Mouse (Mus musculus) kidney, embryonic 16.5 days (tissue): ENCODE measurements around the gene Tgfbr3. TPM values are rescaled to one million over a fixed set of nuclear protein-coding genes. Genes with fewer than 3 reads are reported as not detected.

Experiments used
- ATAC-seq: fragments of 200-750 bp; cut with Nextera tagmentation; 2 replicates; pipeline ENCODE4 v1.8.0; 2017; ENCODE audit warnings: moderate TSS enrichment; ENCODE audit not compliant: low FRiP score, low TSS enrichment
- H3K27ac ChIP-seq: fragments of 300-500 bp; sonication (generic); 2 replicates; pipeline ENCODE4 v1.5.1; 2014; ENCODE audit warnings: low read length
- H3K27me3 ChIP-seq: fragments of 300-500 bp; sonication (generic); 2 replicates; pipeline ENCODE4 v1.6.1; 2014; ENCODE audit warnings: low read length, control low read depth, mixed read lengths; ENCODE audit not compliant: insufficient read depth
- H3K36me3 ChIP-seq: fragments of 300-500 bp; sonication (generic); 2 replicates; pipeline ENCODE4 v1.6.1; 2014; ENCODE audit warnings: low read length, control low read depth, mixed read lengths; ENCODE audit not compliant: insufficient read depth
- H3K4me1 ChIP-seq: fragments of 300-500 bp; sonication (generic); 2 replicates; pipeline ENCODE4 v1.6.1; 2014; ENCODE audit warnings: low read length, control low read depth, mixed read lengths; ENCODE audit not compliant: insufficient read depth
- H3K4me2 ChIP-seq: fragments of 300-500 bp; sonication (generic); replicated peaks from 2 replicates; pipeline ENCODE4 v1.6.1; 2014; ENCODE audit warnings: low read depth, low read length
- H3K4me3 ChIP-seq: fragments of 300-500 bp; sonication (generic); 2 replicates; pipeline ENCODE4 v1.5.1; 2014; ENCODE audit warnings: mild to moderate bottlenecking, low read length
- H3K9ac ChIP-seq: fragments of 300-500 bp; sonication (generic); replicated peaks from 2 replicates; pipeline ENCODE4 v1.6.1; 2014; ENCODE audit warnings: low read length
- H3K9me3 ChIP-seq: fragments of 300-500 bp; sonication (generic); 2 replicates; pipeline ENCODE4 v1.6.1; 2016; ENCODE audit warnings: low read length, control low read depth
- WGBS: fragments of 180-500 bp; shearing (Covaris S2); extraction: QIAGEN DNeasy Blood & Tissue Kit; methylation state at CpG from one replicate; pipeline ENCODE4 v1.1.7; 2014; 5-methylcytosine and 5-hydroxymethylcytosine counted together
- polyA plus RNA-seq: library from polyadenylated mRNA; unstranded; fragments of >200 nt; fragmentation: Nextera tagmentation; extraction: Ambion mirVana; gene quantifications from 2 replicates; pipeline ENCODE4 v1.2.1, GENCODE M21; 2015

Gene Tgfbr3
- polyA plus RNA-seq, 1 experiment from 2014 or later, result 17.3 TPM

DNA sequence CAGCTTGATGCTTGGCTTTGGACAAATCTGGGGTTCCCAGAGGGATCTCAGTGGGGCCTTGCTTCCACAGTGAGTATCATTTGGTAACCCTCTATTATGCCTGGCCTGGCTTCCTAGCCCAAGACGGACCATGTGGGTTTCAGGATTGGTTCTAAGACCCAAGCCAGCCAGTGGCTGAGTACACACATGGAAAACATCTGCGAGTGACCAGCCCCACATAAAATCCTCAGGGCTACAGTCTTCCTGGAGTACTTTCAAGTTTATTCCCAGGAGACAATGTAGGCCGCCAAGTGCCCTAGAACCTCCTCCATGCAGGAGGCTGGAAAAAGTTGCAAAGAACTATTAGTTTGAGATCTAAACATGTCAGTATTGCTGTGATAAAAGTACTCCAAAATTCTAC is 172.6 kb downstream of the Tgfbr3 start:
- peak overlapping the region; percentile 56; the same call in 1 of the 2 replicates for H3K27ac ChIP-seq
- WGBS, result 61% methylated on average over 3 of the region's 3 CpGs
- no peak for ATAC-seq

DNA sequence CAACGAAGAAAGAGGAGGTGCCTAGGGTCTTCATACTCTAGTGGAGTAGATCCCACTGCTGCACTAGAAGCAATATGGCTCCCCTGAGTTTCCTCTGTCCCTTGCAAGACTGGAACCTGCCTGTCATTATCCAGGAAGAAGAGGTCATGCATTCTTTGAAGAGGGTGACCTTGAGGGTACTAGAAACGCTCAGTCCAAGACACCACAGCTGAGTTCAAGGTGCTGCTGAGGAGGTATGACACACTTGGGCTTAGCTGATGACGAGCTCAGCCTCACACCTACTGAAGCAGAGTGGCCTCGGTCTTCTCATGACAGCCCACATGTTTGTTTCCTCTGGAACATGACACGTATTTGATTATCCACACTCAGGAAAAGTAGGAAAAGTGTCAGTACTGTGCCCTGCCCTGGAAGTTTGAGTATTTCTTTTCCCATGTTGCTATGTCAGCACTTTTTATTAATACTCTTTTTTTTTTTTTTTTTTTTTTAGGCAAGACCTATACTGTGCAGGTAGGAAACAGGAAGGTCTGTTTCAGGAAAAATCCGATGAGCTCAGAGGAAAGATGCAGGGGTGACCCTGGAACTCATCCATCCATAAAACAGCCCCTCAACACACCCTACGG is 176.7 kb downstream of the Tgfbr3 start:
- H3K4me3 ChIP-seq, result no peak overlapping the region
- ATAC-seq, result no peak
- peaks cover 36% of the 10 kb centered on the region for H3K4me1 ChIP-seq
- no peaks in the 10 kb centered on the region for H3K9me3 ChIP-seq
- 58% methylated on average over 7 of the region's 7 CpGs for WGBS
- H3K36me3 ChIP-seq, result 0 out of 2 replicates have a peak, but pooled peaks cover 16% of the 10 kb centered on the region
- H3K9ac ChIP-seq, result no peak overlapping the region
- no peak overlapping the region for H3K4me2 ChIP-seq
- H3K27me3 ChIP-seq, result no peaks in the 10 kb centered on the region
- H3K27ac ChIP-seq, result 0 out of 2 replicates have a peak overlapping the region, but pooled peaks have one; percentile 24

More for the DNA sequence above, 172.6 kb downstream of the Tgfbr3 start:
- Histone ChIP-seq H3K27me3 (no peaks in the 10 kb centered on the region), H3K9me3 (no peaks in the 10 kb centered on the region), H3K4me1 (peaks cover 21% of the 10 kb centered on the region), H3K36me3 (peaks cover 20% of the 10 kb centered on the region; the same call in 1 of the 2 replicates), H3K4me3 (no peak overlapping the region), H3K4me2 (no peak overlapping the region), H3K9ac (no peak overlapping the region)

DNA sequence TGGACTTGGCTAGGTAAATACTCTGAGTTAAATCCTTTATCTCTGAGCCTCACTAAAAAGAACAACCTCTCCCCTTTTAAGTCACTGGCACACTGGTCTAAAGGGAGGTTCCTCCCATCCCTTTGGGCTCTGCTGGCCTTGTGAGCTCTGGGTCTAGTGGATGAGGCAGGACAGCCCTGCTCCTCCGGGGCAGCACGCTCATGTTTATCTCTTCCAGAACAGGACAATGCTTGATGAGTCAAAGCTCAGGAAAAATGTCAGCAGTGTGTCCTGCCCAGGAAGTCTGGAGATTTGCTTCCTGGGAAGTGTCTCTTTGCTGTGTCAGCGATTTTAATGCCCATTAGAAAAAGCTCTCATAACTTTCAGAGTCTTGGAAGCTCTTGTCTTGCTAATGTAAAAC is 177.6 kb downstream of the Tgfbr3 start:
- no peak for ATAC-seq

DNA sequence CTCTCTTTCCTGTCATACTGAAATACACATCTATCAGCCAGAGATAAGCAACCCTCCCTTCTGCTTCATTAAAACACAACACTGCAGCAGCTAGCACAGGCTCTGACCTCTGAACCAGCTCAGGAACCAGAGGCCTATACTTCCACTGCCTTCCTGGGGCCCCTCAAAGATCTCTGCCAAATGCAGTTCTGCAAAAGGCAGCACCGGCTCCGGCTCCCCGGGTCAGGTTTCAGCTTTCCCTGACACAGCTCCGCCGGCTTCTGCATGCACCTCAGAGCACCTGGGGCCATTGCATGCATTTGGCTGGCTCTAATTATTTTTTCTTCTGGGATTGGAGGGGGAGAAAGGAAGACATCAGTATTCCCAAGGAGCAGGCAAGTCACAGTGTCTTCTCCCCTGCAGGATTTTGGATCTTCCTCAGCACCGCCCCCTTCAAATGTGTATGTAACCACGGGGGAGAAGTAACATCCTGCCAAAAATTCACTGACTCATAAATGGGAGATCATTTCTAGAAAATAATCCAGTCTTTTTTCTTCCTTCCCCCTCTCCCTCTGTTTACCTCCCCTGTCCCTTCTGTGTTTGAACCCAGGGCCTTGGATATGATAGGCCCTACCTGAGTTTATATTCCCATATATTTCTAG is 178.4 kb downstream of the Tgfbr3 start:
- H3K4me3 ChIP-seq, result no peak overlapping the region
- H3K9ac ChIP-seq, result peak overlapping the region; percentile 20; the same call in 1 of the 2 replicates
- peak; percentile 86 for ATAC-seq
- H3K36me3 ChIP-seq, result 0 out of 2 replicates have a peak, but pooled peaks cover 7% of the 10 kb centered on the region
- H3K9me3 ChIP-seq, result no peaks in the 10 kb centered on the region
- peak overlapping the region; percentile 83 for H3K27ac ChIP-seq
- WGBS, result 10% methylated on average over 7 of the region's 7 CpGs
- 0 out of 2 replicates have a peak overlapping the region, but pooled peaks have one; percentile 16 for H3K4me2 ChIP-seq
- H3K4me1 ChIP-seq, result peaks cover 39% of the 10 kb centered on the region
- H3K27me3 ChIP-seq, result no peaks in the 10 kb centered on the region

More for the DNA sequence above, 177.6 kb downstream of the Tgfbr3 start:
- WGBS, result 53% methylated on average over 3 of the region's 3 CpGs
- no peak overlapping the region for H3K4me3 ChIP-seq
- no peak overlapping the region for H3K9ac ChIP-seq
- no peaks in the 10 kb centered on the region for H3K9me3 ChIP-seq
- H3K36me3 ChIP-seq, result 0 out of 2 replicates have a peak, but pooled peaks cover 12% of the 10 kb centered on the region
- H3K4me2 ChIP-seq, result no peak overlapping the region
- H3K27me3 ChIP-seq, result no peaks in the 10 kb centered on the region
- H3K27ac ChIP-seq, result peak overlapping the region; percentile 63; the same call in 1 of the 2 replicates
- H3K4me1 ChIP-seq, result peaks cover 39% of the 10 kb centered on the region

DNA sequence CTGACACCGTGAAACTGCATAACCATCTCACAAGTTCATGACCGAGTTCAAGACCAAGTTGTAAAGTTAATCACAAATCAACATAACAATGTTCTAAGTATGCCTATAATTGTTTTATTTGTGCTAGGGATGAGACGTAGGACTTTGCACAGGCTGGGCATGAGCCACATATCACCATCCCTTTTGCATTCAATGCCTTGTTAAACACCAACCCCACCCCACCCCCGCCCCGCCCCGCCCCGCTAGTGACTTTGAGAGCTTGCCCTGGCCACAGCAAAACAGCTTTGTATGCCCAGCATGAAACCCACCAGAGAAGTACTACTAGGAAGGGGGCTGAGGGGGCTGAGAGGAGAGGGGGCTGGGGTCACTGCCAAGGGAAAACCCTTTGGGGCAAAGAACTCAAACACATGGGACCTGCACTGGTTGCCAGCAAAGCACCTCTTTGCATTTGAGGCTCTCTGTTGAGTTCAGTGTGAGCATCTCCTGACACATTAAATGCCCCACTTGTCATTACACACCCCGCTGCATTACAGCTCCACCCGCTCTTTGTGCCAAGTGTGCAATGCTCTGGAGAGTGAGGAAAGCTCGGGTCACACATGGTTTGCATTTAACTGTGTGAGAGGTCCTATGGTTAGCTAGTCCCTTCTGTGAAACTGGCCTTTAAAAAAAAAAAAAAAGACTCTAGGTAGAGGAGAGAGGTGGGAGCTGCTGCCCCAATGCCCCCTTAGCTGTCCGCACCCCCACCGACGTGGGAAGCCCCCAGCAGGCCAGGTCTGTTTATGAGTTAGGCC is 179.1 kb downstream of the Tgfbr3 start:
- Histone ChIP-seq H3K9ac (0 out of 2 replicates have a peak overlapping the region, but pooled peaks have one; percentile 20), H3K36me3 (0 out of 2 replicates have a peak, but pooled peaks cover 7% of the 10 kb centered on the region), H3K27ac (peak overlapping the region; percentile 83), H3K4me1 (peaks cover 39% of the 10 kb centered on the region), H3K4me3 (no peak overlapping the region), H3K27me3 (no peaks in the 10 kb centered on the region), H3K9me3 (no peaks in the 10 kb centered on the region), H3K4me2 (0 out of 2 replicates have a peak overlapping the region, but pooled peaks have one; percentile 16)
- 30% methylated on average over 13 of the region's 13 CpGs for WGBS
- peak; percentile 69 for ATAC-seq

DNA sequence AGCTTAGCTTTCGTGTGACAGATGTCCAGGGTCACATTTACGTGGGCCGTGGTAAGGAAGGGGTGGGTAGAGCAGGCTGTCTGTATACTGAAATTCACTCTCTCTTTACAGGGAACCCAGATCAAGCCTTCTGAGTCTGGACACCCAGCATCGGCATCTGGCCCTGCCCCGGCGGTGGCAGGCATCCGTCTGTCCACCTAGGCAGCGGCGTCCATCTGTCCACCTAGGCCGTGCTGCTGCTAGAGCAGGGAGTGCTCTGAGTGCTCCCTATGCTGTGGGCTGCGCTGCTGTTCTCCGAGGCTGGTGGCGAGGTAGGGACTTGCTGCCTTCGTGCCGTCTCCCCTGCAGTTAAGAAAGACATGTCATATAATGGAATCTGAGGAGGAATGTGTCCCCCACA is 180.0 kb downstream of the Tgfbr3 start:
- ATAC-seq, result no peak
- Histone ChIP-seq H3K27ac (0 out of 2 replicates have a peak overlapping the region, but pooled peaks have one; percentile 21), H3K4me1 (peaks cover 39% of the 10 kb centered on the region), H3K9ac (no peak overlapping the region), H3K9me3 (no peaks in the 10 kb centered on the region), H3K4me3 (no peak overlapping the region), H3K36me3 (0 out of 2 replicates have a peak, but pooled peaks cover 7% of the 10 kb centered on the region), H3K27me3 (no peaks in the 10 kb centered on the region), H3K4me2 (no peak overlapping the region)
- 64% methylated on average over 15 of the region's 15 CpGs for WGBS

DNA sequence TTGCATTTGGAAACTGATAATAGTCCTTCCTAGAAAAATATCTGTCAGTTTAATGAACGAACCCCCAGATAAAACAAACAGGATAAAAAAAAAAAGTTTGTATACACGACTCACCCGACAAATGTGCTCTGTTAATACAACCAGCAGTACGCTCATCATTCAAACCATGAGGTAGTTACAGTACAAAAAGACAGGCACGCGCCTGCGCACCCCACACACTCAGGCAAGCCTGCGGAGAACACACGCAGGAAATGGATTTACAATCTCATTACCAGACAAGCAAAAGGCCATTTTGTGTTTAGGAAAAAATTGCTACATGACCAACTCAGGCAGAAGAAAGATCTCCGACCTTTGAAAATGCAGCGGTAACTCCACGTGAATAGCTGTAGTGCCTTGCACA is 182.6 kb downstream of the Tgfbr3 start:
- H3K36me3 ChIP-seq, result 0 out of 2 replicates have a peak, but pooled peaks cover 7% of the 10 kb centered on the region
- 60% methylated on average over 12 of the region's 12 CpGs for WGBS
- no peak overlapping the region for H3K9ac ChIP-seq
- H3K4me3 ChIP-seq, result no peak overlapping the region
- H3K27ac ChIP-seq, result no peak overlapping the region
- ATAC-seq, result no peak
- no peaks in the 10 kb centered on the region for H3K27me3 ChIP-seq
- peaks cover 31% of the 10 kb centered on the region for H3K4me1 ChIP-seq
- H3K4me2 ChIP-seq, result no peak overlapping the region
- no peaks in the 10 kb centered on the region for H3K9me3 ChIP-seq

DNA sequence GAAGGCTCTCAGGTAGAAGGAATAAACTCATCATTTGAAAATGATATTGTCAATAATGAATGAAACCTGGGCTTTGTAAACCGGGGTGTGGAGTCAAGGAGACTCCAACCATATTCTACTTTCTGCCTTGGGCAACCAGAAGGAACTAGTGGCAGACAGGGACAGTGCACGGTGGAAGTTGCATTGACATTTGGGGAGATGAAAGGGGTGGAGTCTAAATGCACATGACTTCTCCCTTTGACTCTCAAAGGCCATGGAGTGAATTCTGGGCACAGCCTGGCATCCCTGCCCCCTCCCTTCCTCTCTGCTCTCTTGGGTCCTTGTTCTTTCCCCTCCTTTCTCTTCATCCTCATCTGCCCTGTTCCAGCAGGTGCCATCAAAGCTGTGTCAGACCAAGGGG is 183.3 kb downstream of the Tgfbr3 start:
- no peaks in the 10 kb centered on the region for H3K9me3 ChIP-seq
- 86% methylated on average over 2 of the region's 2 CpGs for WGBS
- no peaks in the 10 kb centered on the region for H3K27me3 ChIP-seq
- H3K9ac ChIP-seq, result no peak overlapping the region
- H3K4me1 ChIP-seq, result peaks cover 28% of the 10 kb centered on the region
- H3K4me3 ChIP-seq, result no peak overlapping the region
- no peak overlapping the region for H3K4me2 ChIP-seq
- H3K27ac ChIP-seq, result no peak overlapping the region
- 0 out of 2 replicates have a peak, but pooled peaks cover 7% of the 10 kb centered on the region for H3K36me3 ChIP-seq
- no peak for ATAC-seq

DNA sequence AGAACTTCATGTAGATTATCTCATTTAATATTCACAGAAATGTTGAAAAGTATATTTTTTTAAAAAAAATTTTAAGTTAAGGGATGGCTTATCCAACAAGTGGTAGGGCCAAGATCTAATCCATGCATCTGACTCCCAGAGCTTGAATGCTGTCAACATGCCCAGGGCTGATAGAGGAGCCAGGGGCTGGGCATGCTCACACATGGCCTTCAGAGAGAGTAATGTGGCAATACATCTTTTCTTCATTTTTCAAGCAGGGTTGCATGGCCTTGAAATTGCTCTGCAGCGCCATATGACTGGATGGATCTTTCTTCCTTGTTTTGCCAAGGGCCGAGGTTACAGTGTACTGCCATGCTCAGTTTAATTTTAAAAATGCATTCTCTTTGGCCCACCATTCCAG is 185.8 kb downstream of the Tgfbr3 start:
- Histone ChIP-seq H3K36me3 (0 out of 2 replicates have a peak, but pooled peaks cover 6% of the 10 kb centered on the region), H3K4me3 (no peak overlapping the region), H3K27me3 (no peaks in the 10 kb centered on the region), H3K4me1 (peaks cover 10% of the 10 kb centered on the region), H3K9ac (no peak overlapping the region), H3K9me3 (no peaks in the 10 kb centered on the region), H3K4me2 (no peak overlapping the region), H3K27ac (no peak overlapping the region)
- ATAC-seq, result no peak
- WGBS, result 90% methylated on average over 2 of the region's 2 CpGs
